Mouse (Mus musculus) left cerebral cortex, postnatal 25 days (tissue): Measurements from ENCODE around the gene Mgat4d. TPM values are rescaled to one million over a fixed set of nuclear protein-coding genes. Genes with fewer than 3 reads are reported as not detected.

ENCODE experiments used
- total RNA-seq, 2 experiments: library from RNA; stranded (reverse); gene quantifications; 2 replicates each; pipeline ENCODE4 v1.2.3; 2021

The Mgat4d gene
- total RNA-seq, 2 experiments from 2014 or later, result not detected

Other genes with a start within 250 kb of the Mgat4d start
- gene Tbc1d9, start 183.1 kb upstream of the Mgat4d start, total RNA-seq, result 100 to 1,000 TPM in 1 of 2 experiments, 10 to 100 TPM in 1; 98.7 to 106 TPM
- 1 to 10 TPM; 1.6 to 3.0 TPM for gene Gm10645, start 182.3 kb upstream of the Mgat4d start, total RNA-seq
- not detected for gene Ucp1, start 58.1 kb upstream of the Mgat4d start, total RNA-seq
- 10 to 100 TPM; 12.3 to 14.2 TPM for gene Elmod2, start 16.0 kb upstream of the Mgat4d start, total RNA-seq
- 1 to 10 TPM; 7.7 to 9.2 TPM for gene Clgn, start 41.4 kb downstream of the Mgat4d start, total RNA-seq
- 100 to 1,000 TPM; 212 to 232 TPM for gene Scoc, start 109.9 kb downstream of the Mgat4d start, total RNA-seq
- not detected for gene Olfr370, start 187.3 kb downstream of the Mgat4d start, total RNA-seq
- 100 to 1,000 TPM; 140 to 145 TPM for gene Ndufb7, start 218.2 kb downstream of the Mgat4d start, total RNA-seq